Mouse (Mus musculus) E14TG2a.4 (cell line): ENCODE results near the gene Sprr2i.

Source experiments
- CTCF ChIP-seq: conservative IDR thresholded peaks from 2 replicates; pipeline ENCODE4 v1.5.1; 2014; ENCODE audit warnings: low read length
- POU5F1 ChIP-seq: IDR thresholded peaks from 2 replicates; pipeline ENCODE4 v1.6.1; 2014; ENCODE audit warnings: low read length, borderline replicate concordance

- TF ChIP-seq CTCF: no peak
- no peak for TF ChIP-seq POU5F1
Measured at GRCm38 (mm10) chr3:92373613-92374012, 34.2 kb upstream of the Sprr2i start.
